Mouse (Mus musculus) mesoderm, embryonic 11.5 days (tissue): ENCODE measurements around the gene Znhit1.
A peak's percentile ranks its signal among the peaks of the same experiment; 100 is the strongest.

Experiments used
- DNase-seq: peaks from one replicate; pipeline ENCODE4 v3.0.0-alpha.2; 2012; ENCODE audit warnings: low read depth, low spot score

The Znhit1 gene

GRCm38 (mm10) chr5:136987934-136988271 is at the start of gene Znhit1:
Gene Znhit1 (minus strand): TSS chr5:136988021.
- DNase-seq = no peak

- DNase-seq = no peak
Measured at GRCm38 (mm10) chr5:137036211-137036610, 48.4 kb upstream of the Znhit1 start.

DNA sequence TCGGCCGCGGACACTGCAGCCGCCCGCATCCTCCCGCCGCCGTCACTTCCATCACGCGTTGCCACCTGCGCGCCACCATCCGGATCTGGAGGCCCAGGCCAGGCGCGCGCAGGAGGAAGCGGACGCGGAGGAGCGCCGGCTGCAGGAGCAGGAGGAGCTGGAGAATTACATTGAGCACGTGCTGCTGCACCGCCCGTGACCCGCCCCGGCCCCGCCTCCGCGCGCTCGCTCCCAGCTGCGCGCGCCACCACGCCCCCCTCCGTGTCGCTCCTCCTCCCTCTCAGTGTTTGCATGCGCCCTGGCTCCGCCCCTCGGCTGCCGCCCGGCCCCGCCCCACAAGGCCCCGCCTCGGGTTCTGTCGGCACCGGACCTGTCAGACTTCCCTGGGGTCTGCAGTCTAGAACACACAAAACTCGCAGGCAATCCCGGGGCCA is 44.8 kb upstream of the Znhit1 start:
- peak; percentile 92 for DNase-seq

DNA sequence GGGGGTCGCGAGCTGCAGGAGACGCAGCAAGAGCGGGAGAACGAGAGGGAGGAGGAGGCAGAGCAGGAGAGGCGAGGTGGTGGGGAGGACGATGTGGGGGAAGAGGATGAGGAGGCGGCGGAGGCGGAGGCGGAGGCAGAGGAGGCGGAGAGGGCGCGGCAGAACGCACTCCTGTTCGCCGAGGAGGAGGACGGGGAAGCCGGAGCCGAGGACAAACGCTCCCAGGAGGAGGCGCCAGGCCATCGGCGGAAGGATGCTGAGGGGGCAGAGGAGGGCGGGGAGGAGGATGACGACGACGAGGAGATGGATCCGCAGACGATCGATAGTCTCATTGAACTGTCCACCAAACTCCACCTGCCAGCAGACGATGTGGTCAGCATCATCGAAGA is 44.2 kb upstream of the Znhit1 start:
- peak; percentile 18 for DNase-seq

DNA sequence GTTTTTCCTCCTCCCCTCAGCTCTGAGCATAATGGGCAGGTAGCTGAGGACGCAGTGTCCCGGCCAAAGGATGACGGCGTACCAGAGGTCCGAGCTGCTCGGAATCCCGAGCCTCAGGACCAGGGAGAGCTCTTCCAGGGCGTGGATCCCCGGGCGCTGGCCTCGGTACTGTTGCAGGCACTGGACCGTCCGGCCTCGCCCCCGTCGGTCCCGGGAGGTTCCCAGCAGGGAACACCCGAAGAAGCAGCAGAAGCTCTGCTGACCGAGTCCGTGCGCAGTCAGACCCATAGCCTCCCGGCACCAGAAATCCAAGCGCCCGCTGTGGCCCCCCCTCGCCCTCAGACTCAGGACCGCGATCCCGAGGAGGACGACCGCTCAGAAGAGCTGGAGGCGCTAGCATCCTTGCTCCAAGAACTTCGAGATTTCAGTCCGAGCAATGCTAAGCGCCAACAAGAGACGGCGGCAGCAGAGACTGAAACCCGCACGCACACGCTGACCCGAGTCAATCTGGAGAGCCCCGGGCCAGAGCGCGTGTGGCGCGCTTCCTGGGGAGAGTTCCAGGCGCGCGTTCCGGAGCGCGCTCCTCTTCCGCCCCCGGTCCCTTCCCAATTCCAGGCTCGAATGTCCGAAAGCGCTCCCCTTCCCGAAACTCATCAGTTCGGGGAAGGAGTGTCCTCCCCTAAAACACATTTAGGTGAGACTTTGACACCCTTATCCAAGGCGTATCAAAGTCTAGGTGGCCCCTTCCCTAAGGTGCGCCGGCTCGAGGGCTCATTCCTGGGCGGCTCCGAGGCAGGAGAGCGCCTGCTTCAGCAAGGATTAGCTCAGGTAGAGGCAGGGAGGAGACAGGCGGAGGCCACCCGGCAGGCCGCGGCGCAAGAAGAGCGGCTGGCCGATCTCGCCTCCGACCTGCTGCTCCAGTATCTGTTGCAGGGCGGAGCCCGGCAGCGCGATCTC is 43.5 kb upstream of the Znhit1 start:
- DNase-seq = peak; percentile 38

- no peak for DNase-seq
Measured at GRCm38 (mm10) chr5:137030416-137030810, 42.6 kb upstream of the Znhit1 start.

GRCm38 (mm10) chr5:137029643-137030415 is 42.0 kb upstream of the Znhit1 start:
- peak; percentile 97 for DNase-seq

DNA sequence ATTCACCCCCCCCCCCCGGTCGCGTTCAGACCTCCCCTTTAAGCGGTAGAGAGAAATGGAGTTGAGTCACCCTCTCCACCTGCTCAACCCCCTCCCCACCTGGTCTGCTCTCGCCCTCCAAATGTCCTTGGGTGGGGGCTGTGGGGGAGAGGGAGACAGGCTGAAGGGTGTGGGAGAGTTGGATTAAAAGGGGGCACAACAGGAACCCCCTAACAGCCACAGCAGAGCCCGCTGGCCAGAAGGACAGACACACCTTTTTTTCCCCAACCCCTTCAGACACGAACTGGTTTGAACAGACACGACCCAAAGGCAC is 41.4 kb upstream of the Znhit1 start:
- no peak for DNase-seq

DNA sequence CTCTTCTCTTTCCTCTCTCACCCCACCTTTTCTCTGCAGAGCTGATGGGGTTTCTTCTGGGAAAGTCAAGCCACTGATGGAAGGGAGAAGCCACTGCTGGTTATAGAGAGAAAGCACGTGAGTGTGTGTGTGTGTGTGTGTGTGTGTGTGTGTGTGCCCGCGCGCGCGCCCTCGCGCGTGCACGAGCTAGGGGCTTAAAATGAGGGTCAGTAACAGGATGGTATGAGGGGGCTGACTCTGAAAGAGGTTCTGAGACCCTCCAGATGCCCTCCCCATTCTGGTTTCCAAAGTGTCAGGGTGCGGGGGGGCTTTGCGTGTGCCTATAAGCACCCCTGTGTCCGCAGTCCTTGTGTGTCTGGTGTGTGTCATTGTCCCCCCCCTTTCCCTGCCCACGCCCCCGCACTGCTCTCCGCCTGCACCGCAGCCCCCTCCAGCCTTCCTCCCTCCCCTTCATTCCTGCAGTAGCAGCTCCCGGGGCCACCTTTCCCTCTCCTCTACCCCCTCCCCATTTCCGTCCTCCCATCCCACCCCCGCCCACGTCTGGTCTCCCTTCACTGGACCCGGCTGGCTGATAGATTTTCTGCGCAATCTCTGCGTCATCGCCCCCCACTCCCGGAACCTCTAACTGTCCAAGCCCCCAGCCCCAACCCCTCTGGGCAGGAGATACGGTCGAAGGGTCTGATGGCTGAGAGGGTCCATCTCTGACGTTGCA is 40.9 kb upstream of the Znhit1 start:
- DNase-seq = no peak

GRCm38 (mm10) chr5:137026092-137026491 is 38.3 kb upstream of the Znhit1 start, which contains the start of gene Vgf:
Gene Vgf (plus strand): TSS chr5:137026392.
- DNase-seq = no peak

- DNase-seq = peak; percentile 76
Measured at GRCm38 (mm10) chr5:137025132-137025531, 37.3 kb upstream of the Znhit1 start.

DNA sequence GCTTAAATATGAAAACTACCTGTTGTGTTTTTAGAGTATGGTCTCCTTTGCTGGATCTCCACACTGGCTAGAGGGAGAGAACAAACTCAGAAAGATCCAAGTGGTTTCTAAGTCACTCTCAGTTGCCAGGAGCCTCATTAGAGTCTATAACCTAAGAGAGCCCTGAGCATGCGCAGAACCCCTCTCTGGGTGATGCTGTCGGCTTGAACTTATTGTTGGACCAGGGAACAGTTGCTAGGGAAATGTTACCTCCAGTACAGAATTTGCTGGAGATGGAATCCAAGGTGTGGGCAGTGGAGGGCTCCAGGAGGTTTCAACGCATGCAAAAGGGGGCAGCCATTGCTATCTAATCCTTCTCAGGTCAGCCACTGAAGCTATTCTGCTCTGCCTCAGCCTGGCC is 36.5 kb upstream of the Znhit1 start:
- DNase-seq = no peak

- DNase-seq = no peak
Measured at GRCm38 (mm10) chr5:137015913-137016312, 28.1 kb upstream of the Znhit1 start.

DNA sequence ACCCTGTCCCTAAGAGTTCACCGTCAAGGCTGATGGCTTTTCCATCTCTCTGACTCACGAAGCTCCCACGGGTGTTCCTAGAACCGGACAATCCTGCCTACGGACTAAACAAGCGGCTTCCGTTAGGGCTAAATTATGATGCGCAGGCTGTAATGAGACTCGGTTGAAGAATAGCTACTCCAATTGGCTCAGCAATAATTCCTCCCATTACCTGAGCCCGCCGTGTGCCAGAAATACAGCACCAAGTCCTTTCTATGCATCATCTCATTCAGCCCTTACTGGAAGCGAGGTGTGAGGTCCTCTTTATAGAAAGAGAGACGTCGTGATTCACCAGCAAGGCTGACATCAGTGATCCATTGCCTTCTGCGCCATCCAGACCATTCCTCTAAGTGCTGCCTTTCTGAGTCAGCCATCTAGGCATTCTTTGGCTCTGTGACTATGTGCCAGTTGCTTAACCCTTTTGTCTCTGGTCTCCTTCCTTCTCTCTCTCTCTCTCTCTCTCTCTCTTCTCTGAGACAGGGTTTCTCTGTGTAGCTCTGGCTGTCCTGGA is 24.7 kb upstream of the Znhit1 start:
- DNase-seq = no peak

- DNase-seq = peak; percentile 56
Measured at GRCm38 (mm10) chr5:137009988-137010387, 22.2 kb upstream of the Znhit1 start.

DNA sequence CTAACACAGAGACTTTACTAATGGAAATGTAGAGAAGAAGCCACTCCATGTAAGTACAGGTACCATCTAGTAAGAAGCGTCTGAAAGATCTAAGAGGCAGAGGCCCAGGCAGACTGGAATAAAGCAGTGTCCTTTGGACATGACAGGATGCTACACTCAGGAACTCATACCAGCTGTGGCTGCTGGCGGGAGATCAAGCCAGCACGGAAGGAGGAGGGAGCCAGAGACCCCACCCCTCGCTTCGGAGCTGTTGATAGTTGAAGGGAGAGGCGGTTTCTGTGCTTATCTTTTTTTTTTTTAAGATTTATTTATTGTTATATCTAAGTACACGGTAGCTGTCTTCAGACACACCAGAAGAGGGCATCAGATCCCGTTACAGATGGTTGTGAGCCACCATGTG is 19.5 kb upstream of the Znhit1 start:
- DNase-seq = no peak

GRCm38 (mm10) chr5:137000612-137001011 is 12.8 kb upstream of the Znhit1 start:
- DNase-seq = no peak

GRCm38 (mm10) chr5:136999449-136999848 is 11.6 kb upstream of the Znhit1 start:
- DNase-seq = no peak

- no peak for DNase-seq
Measured at GRCm38 (mm10) chr5:136989801-136990200, 2.0 kb upstream of the Znhit1 start.

DNA sequence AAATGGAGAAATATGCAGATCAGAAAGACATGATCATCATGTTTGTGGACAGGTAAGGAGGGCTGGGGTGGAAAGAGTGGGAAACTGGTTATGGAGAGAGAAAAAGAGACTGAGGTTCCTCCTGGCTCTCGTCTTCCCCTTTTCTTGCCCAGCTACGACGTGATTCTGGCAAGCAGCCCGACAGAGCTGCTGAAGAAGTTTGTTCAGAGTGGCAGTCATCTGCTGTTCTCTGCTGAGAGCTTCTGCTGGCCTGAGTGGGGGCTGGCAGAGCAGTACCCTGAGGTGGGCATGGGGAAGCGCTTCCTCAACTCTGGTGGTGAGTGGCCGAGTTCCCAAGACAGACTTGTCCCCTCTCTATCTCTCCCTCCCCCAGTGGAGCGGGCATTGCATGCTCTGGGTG is 599 bp upstream of the Znhit1 start:
- no peak for DNase-seq

DNA sequence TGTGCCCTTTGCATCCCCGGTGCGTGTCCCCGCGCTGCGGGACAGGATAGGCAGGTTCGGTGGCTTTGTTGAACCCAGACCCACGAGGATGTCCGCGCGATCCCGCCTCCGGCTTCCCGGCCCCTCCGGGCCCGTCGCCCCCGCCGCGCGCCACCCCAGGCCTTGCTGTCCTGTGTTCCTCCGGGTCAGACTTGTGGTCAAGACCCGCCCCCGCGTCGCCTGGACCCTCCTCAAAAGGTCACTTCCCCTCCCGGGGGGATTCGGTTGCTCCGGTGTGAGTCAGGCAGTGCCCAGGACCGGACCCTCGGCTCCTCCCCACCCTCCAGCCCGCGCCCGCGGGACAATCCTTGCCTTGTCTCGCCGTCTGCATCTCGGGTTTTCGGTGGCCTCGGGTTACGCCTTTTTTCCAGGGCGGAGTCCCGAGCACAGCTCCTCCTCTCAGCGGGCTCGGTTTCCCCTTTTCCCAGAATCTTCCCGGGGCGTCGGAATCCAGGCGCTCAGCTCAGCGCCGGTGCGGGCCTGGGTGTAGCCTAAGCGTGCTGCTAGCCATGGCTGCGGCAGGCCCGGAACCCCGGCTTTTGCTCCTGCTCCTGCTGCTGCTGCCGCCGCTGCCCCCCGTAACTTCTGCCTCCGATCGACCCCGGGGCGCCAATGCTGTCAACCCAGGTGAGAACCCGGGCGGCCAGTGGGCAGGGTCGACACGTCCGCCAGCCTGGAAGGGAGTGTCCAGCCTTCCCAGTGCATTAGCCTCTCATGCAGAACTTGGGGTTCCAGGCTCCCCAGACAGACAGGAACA is 485 bp downstream of the Znhit1 start:
- peak; percentile 78 for DNase-seq
